Mouse (Mus musculus): ENCODE results near the gene Oaz2. TPM values are rescaled to one million over a fixed set of nuclear protein-coding genes. Genes with fewer than 3 reads are reported as not detected.
A peak's percentile ranks its signal among the peaks of the same experiment; 100 is the strongest.

Gene Oaz2
- total and polyA plus RNA-seq, 2 experiments, result 14.7 to 27.5 TPM

DNA sequence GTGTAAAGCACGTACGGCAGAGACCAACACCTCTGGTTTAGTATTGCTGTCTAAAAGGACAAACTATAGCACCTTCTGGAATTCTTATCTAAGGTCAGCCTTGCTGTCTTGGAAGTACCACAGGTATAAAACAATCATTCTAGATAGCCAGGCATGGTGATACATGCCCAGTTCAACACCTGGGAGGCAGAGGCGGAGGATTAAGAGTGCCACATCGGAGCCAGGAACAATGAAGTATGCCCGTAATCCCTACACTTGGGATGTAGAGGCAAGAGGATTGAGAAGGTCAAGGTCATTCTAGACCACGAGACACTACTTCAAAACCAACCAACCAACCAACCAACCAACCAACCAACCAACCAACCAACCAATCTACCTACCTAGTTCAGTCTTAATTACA, 60.8 kb downstream of the Oaz2 start:
- Histone ChIP-seq H3K79me2 (ENCODE audit: control insufficient read depth, insufficient read depth, low read length) (peaks cover 14% of the 10 kb centered on the region; the same call in 1 of the 2 replicates), H3K27ac (replicated peaks; ENCODE audit: insufficient read depth, low read depth, low read length) (no peak overlapping the region)
- 98% methylated on average over 6 of the region's 6 CpGs for WGBS

DNA sequence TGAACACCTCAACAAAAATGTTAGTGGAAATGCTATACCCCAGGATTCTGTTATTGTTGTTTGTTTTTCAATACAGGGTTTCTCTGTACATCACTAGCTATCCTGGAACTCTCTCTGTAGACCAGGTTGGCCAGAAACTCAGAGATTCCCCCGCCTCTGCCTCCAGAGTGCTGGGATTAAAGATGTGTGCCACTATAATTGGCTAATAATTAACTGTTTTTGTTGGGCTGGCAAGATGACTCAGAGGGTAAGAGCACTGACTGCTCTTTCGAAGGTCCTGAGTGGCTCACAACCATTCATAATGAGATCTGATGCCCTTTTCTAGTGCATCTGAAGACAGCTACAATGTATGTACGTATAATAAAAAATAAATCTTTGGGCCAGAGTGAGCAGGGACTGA, 67.1 kb downstream of the Oaz2 start:
- Histone ChIP-seq H3K4me1 (ENCODE audit: control insufficient read depth, insufficient read depth, low read length) (no peaks in the 10 kb centered on the region; the same call in 1 of the 2 replicates), H3K4me3 (ENCODE audit: insufficient read depth, low read depth, low read length) (no peak overlapping the region), H3K27ac (replicated peaks; ENCODE audit: insufficient read depth, low read depth, low read length) (no peak overlapping the region), H3K9ac (ENCODE audit: low read depth, low read length) (no peak overlapping the region), H3K79me2 (ENCODE audit: control insufficient read depth, insufficient read depth, low read length) (peaks cover 25% of the 10 kb centered on the region; the same call in 1 of the 2 replicates), H3K36me3 (ENCODE audit: control insufficient read depth, insufficient read depth, low read length) (no peaks in the 10 kb centered on the region), H3K27me3 (ENCODE audit: control insufficient read depth, insufficient read depth, low read length) (no peaks in the 10 kb centered on the region)
- DNase-seq (ENCODE audit: extremely low read depth, low read depth, low spot score), result peak; percentile 66
- TF ChIP-seq CTCF (IDR thresholded peaks at IDR 0.05; ENCODE audit: low read depth, low read length) (no peak), POLR2A (IDR thresholded peaks at IDR 0.05; ENCODE audit: extremely low read depth, insufficient read depth, low read length) (no peak)
- 40% methylated on average over 3 of the region's 3 CpGs for WGBS

More for the DNA sequence above, 60.8 kb downstream of the Oaz2 start:
- Histone ChIP-seq H3K4me1 (ENCODE audit: control insufficient read depth, insufficient read depth, low read length) (peaks cover 8% of the 10 kb centered on the region), H3K4me3 (ENCODE audit: insufficient read depth, low read depth, low read length) (no peak overlapping the region), H3K27me3 (ENCODE audit: control insufficient read depth, insufficient read depth, low read length) (no peaks in the 10 kb centered on the region), H3K9ac (ENCODE audit: low read depth, low read length) (no peak overlapping the region), H3K36me3 (ENCODE audit: control insufficient read depth, insufficient read depth, low read length) (no peaks in the 10 kb centered on the region)
- TF ChIP-seq POLR2A (IDR thresholded peaks at IDR 0.05; ENCODE audit: extremely low read depth, insufficient read depth, low read length), result no peak
- no peak for TF ChIP-seq CTCF (IDR thresholded peaks at IDR 0.05; ENCODE audit: low read depth, low read length)
- DNase-seq (ENCODE audit: extremely low read depth, low read depth, low spot score), result no peak

Other genes with a start within 250 kb of the Oaz2 start
- gene Slc51b, start 245.0 kb upstream of the Oaz2 start, total RNA-seq (2014; rRNA removed), result 2.9 and 3.2 TPM in 2 replicates
- 0.14 and 0.22 TPM in 2 replicates for gene Slc51b, start 245.0 kb upstream of the Oaz2 start, polyA plus RNA-seq (2012; rRNA removed)
- 5.5 and 5.8 TPM in 2 replicates for gene Mtfmt, start 232.2 kb upstream of the Oaz2 start, total RNA-seq (2014; rRNA removed)
- gene Mtfmt, start 232.2 kb upstream of the Oaz2 start, polyA plus RNA-seq (2012; rRNA removed), result 5.8 and 6.0 TPM in 2 replicates
- gene Spg21, start 207.1 kb upstream of the Oaz2 start, total RNA-seq (2014; rRNA removed), result 20.0 and 25.7 TPM in 2 replicates
- gene Spg21, start 207.1 kb upstream of the Oaz2 start, polyA plus RNA-seq (2012; rRNA removed), result 10.7 and 11.3 TPM in 2 replicates
- not detected in 2 replicates for gene Ankdd1a, start 147.8 kb upstream of the Oaz2 start, total RNA-seq (2014; rRNA removed)
- gene Ankdd1a, start 147.8 kb upstream of the Oaz2 start, polyA plus RNA-seq (2012; rRNA removed), result not detected in 2 replicates
- 1.4 and 2.2 TPM in 2 replicates for gene Plekho2, start 88.0 kb upstream of the Oaz2 start, total RNA-seq (2014; rRNA removed)
- gene Plekho2, start 88.0 kb upstream of the Oaz2 start, polyA plus RNA-seq (2012; rRNA removed), result 2.9 and 5.4 TPM in 2 replicates
- gene Pif1, start 80.8 kb upstream of the Oaz2 start, total RNA-seq (2014; rRNA removed), result 0.20 TPM in 1 of 2 replicates, not detected in the other
- gene Pif1, start 80.8 kb upstream of the Oaz2 start, polyA plus RNA-seq (2012; rRNA removed), result 0.04 TPM in 1 of 2 replicates, not detected in the other
- 9.8 and 13.2 TPM in 2 replicates for gene Rbpms2, start 38.4 kb upstream of the Oaz2 start, total RNA-seq (2014; rRNA removed)
- gene Rbpms2, start 38.4 kb upstream of the Oaz2 start, polyA plus RNA-seq (2012; rRNA removed), result 110 and 121 TPM in 2 replicates
- gene Zfp609, start 159.6 kb downstream of the Oaz2 start, total RNA-seq (2014; rRNA removed), result 2.8 and 4.4 TPM in 2 replicates
- 4.4 TPM in 2 replicates for gene Zfp609, start 159.6 kb downstream of the Oaz2 start, polyA plus RNA-seq (2012; rRNA removed)
- gene Pclaf, start 222.2 kb downstream of the Oaz2 start, total RNA-seq (2014; rRNA removed), result 0.28 and 0.94 TPM in 2 replicates
- gene Pclaf, start 222.2 kb downstream of the Oaz2 start, polyA plus RNA-seq (2012; rRNA removed), result 0.09 TPM in 1 of 2 replicates, not detected in the other
- 30.9 and 33.6 TPM in 2 replicates for gene Trip4, start 240.8 kb downstream of the Oaz2 start, total RNA-seq (2014; rRNA removed)
- gene Trip4, start 240.8 kb downstream of the Oaz2 start, polyA plus RNA-seq (2012; rRNA removed), result 6.4 and 7.2 TPM in 2 replicates
- gene Csnk1g1, start 240.9 kb downstream of the Oaz2 start, total RNA-seq (2014; rRNA removed), result 5.3 and 5.8 TPM in 2 replicates
- gene Csnk1g1, start 240.9 kb downstream of the Oaz2 start, polyA plus RNA-seq (2012; rRNA removed), result 0.77 and 1.6 TPM in 2 replicates